Mouse (Mus musculus): Measurements from ENCODE around the gene Prnd. TPM values are rescaled to one million over a fixed set of nuclear protein-coding genes. Genes with fewer than 3 reads are reported as not detected.

Prnd gene
- total and polyA plus RNA-seq, 3 experiments = 0.76 to 11.4 (median 5.6) TPM

DNA sequence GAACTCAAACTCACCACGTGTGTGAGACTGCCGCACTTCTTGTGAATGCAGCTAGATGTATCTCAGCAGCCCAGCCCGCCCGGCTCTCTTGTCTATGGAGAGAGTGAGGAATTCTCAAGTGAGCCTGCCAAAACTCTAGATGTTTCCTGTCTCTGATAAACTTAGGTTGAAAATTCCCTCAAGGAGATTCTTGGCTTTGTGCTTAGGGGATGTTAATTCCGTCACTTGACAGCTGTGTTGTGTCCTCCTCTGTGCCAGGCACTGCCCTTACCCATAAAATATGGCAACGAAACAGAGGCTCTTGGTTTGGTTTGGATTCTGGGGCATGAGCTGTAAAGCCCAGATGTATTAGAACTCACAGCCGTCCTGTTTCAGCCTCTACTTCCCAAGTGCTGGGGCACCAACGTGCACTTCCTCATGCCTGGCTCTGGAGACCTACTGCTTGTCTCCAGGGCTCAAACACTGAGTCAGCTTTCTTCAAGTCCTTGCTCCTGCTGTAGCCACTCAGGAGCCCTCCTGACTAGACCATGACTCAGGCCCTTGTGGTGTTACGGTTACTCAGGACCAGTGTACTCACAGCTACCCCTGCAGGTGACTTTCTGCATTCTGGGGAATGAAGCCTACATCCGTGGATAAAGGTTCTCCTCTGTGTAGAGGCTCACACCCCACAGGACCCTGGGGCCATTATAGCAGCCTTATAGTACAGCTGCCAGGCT is 15.1 kb upstream of the Prnd start:
- peaks cover 7 to 42% of the 10 kb centered on the region in 2 experiments; a peak in 3 of 4 replicates for H3K4me1 ChIP-seq (ENCODE audit: control insufficient read depth in 1 of 2, insufficient read depth in 2 of 2)

DNA sequence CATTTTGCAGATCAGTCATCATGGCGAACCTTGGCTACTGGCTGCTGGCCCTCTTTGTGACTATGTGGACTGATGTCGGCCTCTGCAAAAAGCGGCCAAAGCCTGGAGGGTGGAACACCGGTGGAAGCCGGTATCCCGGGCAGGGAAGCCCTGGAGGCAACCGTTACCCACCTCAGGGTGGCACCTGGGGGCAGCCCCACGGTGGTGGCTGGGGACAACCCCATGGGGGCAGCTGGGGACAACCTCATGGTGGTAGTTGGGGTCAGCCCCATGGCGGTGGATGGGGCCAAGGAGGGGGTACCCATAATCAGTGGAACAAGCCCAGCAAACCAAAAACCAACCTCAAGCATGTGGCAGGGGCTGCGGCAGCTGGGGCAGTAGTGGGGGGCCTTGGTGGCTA is 14.3 kb upstream of the Prnd start:
- Histone ChIP-seq H3K79me2 (replicated peaks; ENCODE audit: control insufficient read depth, extremely low read depth, insufficient read depth, poor library complexity, severe bottlenecking) (no peaks in the 10 kb centered on the region), H3K9ac (ENCODE audit: insufficient read depth, low read depth) (no peak overlapping the region), H3K4me1 (ENCODE audit: control insufficient read depth in 1 of 2, insufficient read depth in 2 of 2) (peaks cover 7 to 42% of the 10 kb centered on the region in 2 experiments; a peak in 3 of 4 replicates), H3K4me3 (replicated peaks in 1 of 3; ENCODE audit: low read depth in 2 of 3, low read length in 2 of 3, poor library complexity in 1 of 3) (no peak overlapping the region), H3K4me2 (ENCODE audit: insufficient read depth, low read depth, poor library complexity, severe bottlenecking) (no peak overlapping the region), H3K9me3 (replicated peaks; ENCODE audit: low read length) (no peaks in the 10 kb centered on the region), H3K27ac (ENCODE audit: insufficient read depth, low read depth) (no peak overlapping the region), H3K36me3 (replicated peaks in 1 of 2; ENCODE audit: control insufficient read depth in 1 of 2, insufficient read depth in 1 of 2, low read length in 1 of 2) (peaks cover 3 to 5% of the 10 kb centered on the region in 2 experiments), H3K27me3 (replicated peaks) (no peaks in the 10 kb centered on the region)
- TF ChIP-seq PAX5 (IDR thresholded peaks at IDR 0.05; ENCODE audit: low read length) (no peak), POLR2A (IDR thresholded peaks at IDR 0.05; ENCODE audit: low read depth, low read length) (no peak), CHD1 (IDR thresholded peaks at IDR 0.05; ENCODE audit: low read depth, low read length) (no peak), SMC3 (IDR thresholded peaks at IDR 0.05; ENCODE audit: low read depth, low read length) (no peak)
- in situ Hi-C loops (cut with MboI; ENCODE audit: low pct_ligation_motif_present, low pct_unique_long_range_greater_than_20kb, low sequenced_read_pairs) = loop anchor here (5.0 to 25.0 kb wide), 2 partner anchors 114 to 399 kb away; no protein-coding TSS in a partner anchor
- dilution Hi-C loops (cut with MboI; ENCODE audit: extremely low pct_ligation_motif_present, extremely low pct_unique_long_range_greater_than_20kb, low sequenced_read_pairs) = no loop called here
- no peak for DNase-seq (ENCODE audit: extremely low read depth)

More for the DNA sequence above, 15.1 kb upstream of the Prnd start:
- H3K79me2 ChIP-seq (replicated peaks; ENCODE audit: control insufficient read depth, extremely low read depth, insufficient read depth, poor library complexity, severe bottlenecking) = no peaks in the 10 kb centered on the region
- TF ChIP-seq CTCF (conservative IDR thresholded peaks at IDR 0.05 in 1 of 2, IDR thresholded peaks at IDR 0.05 in 1 of 2; ENCODE audit: low read depth in 2 of 2, low read length in 2 of 2) (peak; percentile 22 to 76; a peak in 2 of 4 replicates), GABPA (IDR thresholded peaks at IDR 0.05; ENCODE audit: insufficient replicate concordance, low read depth, low read length) (no peak), MAFK (IDR thresholded peaks at IDR 0.05; ENCODE audit: insufficient replicate concordance, low read length) (peak; percentile 81), SMC3 (IDR thresholded peaks at IDR 0.05; ENCODE audit: low read depth, low read length) (peak; percentile 77), RAD21 (IDR thresholded peaks at IDR 0.05; ENCODE audit: low read depth, low read length) (peak; percentile 76), ETS1 (conservative IDR thresholded peaks at IDR 0.05; ENCODE audit: low read depth, low read length) (no peak)
- H3K4me2 ChIP-seq (ENCODE audit: insufficient read depth, low read depth, poor library complexity, severe bottlenecking) = no peak overlapping the region
- in situ Hi-C loops (cut with MboI; ENCODE audit: low pct_ligation_motif_present, low pct_unique_long_range_greater_than_20kb, low sequenced_read_pairs) = loop anchor here (5.0 to 25.0 kb wide), 2 partner anchors 113 to 398 kb away; no protein-coding TSS in a partner anchor
- no peak overlapping the region for H3K4me3 ChIP-seq (replicated peaks in 1 of 3; ENCODE audit: low read depth in 2 of 3, low read length in 2 of 3, poor library complexity in 1 of 3)
- no peak overlapping the region for H3K27ac ChIP-seq (ENCODE audit: insufficient read depth, low read depth)
- peaks cover 3 to 5% of the 10 kb centered on the region in 2 experiments for H3K36me3 ChIP-seq (replicated peaks in 1 of 2; ENCODE audit: control insufficient read depth in 1 of 2, insufficient read depth in 1 of 2, low read length in 1 of 2)
- DNase-seq (ENCODE audit: extremely low read depth) = peak; percentile 61
- dilution Hi-C loops (cut with MboI; ENCODE audit: extremely low pct_ligation_motif_present, extremely low pct_unique_long_range_greater_than_20kb, low sequenced_read_pairs) = no loop called here
- no peaks in the 10 kb centered on the region for H3K9me3 ChIP-seq (replicated peaks; ENCODE audit: low read length)
- no peak overlapping the region for H3K9ac ChIP-seq (ENCODE audit: insufficient read depth, low read depth)
- H3K27me3 ChIP-seq (replicated peaks) = no peaks in the 10 kb centered on the region

GRCm38 (mm10) chr2:131939404-131940111 is 11.1 kb upstream of the Prnd start:
- Histone ChIP-seq H3K4me3 (replicated peaks in 1 of 3; ENCODE audit: low read depth in 2 of 3, low read length in 2 of 3, poor library complexity in 1 of 3) (no peak overlapping the region), H3K27me3 (replicated peaks) (no peaks in the 10 kb centered on the region), H3K27ac (ENCODE audit: insufficient read depth, low read depth) (no peak overlapping the region), H3K9me3 (replicated peaks; ENCODE audit: low read length) (no peaks in the 10 kb centered on the region), H3K9ac (ENCODE audit: insufficient read depth, low read depth) (no peak overlapping the region), H3K4me1 (ENCODE audit: control insufficient read depth in 1 of 2, insufficient read depth in 2 of 2) (peaks cover 2 to 27% of the 10 kb centered on the region in 2 experiments; a peak in 2 of 4 replicates), H3K36me3 (replicated peaks in 1 of 2; ENCODE audit: control insufficient read depth in 1 of 2, insufficient read depth in 1 of 2, low read length in 1 of 2) (peaks cover 3 to 5% of the 10 kb centered on the region in 2 experiments), H3K79me2 (replicated peaks; ENCODE audit: control insufficient read depth, extremely low read depth, insufficient read depth, poor library complexity, severe bottlenecking) (no peaks in the 10 kb centered on the region), H3K4me2 (ENCODE audit: insufficient read depth, low read depth, poor library complexity, severe bottlenecking) (no peak overlapping the region)
- peak; percentile 73 to 92 for TF ChIP-seq CTCF (conservative IDR thresholded peaks at IDR 0.05 in 1 of 2, IDR thresholded peaks at IDR 0.05 in 1 of 2; ENCODE audit: low read depth in 2 of 2, low read length in 2 of 2)
- TF ChIP-seq IRF4 (IDR thresholded peaks at IDR 0.05; ENCODE audit: low read depth, low read length) = 0 out of 2 replicates have a peak, but pooled peaks have one; percentile 32
- no peak for TF ChIP-seq UBTF (IDR thresholded peaks at IDR 0.05; ENCODE audit: low read depth, low read length)
- no peak for TF ChIP-seq MXI1 (IDR thresholded peaks at IDR 0.05; ENCODE audit: low read depth, low read length)
- TF ChIP-seq TCF12 (IDR thresholded peaks at IDR 0.05; ENCODE audit: low read depth, low read length) = 0 out of 2 replicates have a peak, but pooled peaks have one; percentile 32
- 0 out of 2 replicates have a peak, but pooled peaks have one; percentile 8 for TF ChIP-seq NRF1 (IDR thresholded peaks at IDR 0.05; ENCODE audit: low read depth, low read length)
- peak; percentile 87 for TF ChIP-seq RAD21 (IDR thresholded peaks at IDR 0.05; ENCODE audit: low read depth, low read length)
- no peak for TF ChIP-seq USF2 (conservative IDR thresholded peaks at IDR 0.05; ENCODE audit: low read depth, low read length)
- no peak for TF ChIP-seq EP300 (IDR thresholded peaks at IDR 0.05; ENCODE audit: low read length)
- no peak for TF ChIP-seq POLR2AphosphoS2 (IDR thresholded peaks at IDR 0.05; ENCODE audit: low read depth, low read length)
- peak; percentile 38; the same call in 1 of the 2 replicates for TF ChIP-seq BHLHE40 (IDR thresholded peaks at IDR 0.05; ENCODE audit: low read depth, low read length)
- no peak for TF ChIP-seq KAT2A (IDR thresholded peaks at IDR 0.05; ENCODE audit: insufficient replicate concordance, low read length)
- TF ChIP-seq ZC3H11A (IDR thresholded peaks at IDR 0.05; ENCODE audit: low read depth, low read length) = peak; percentile 35
- TF ChIP-seq JUND (conservative IDR thresholded peaks at IDR 0.05; ENCODE audit: low read depth, low read length) = no peak
- peak; percentile 93 for TF ChIP-seq SMC3 (IDR thresholded peaks at IDR 0.05; ENCODE audit: low read depth, low read length)
- in situ Hi-C loops (cut with MboI; ENCODE audit: low pct_ligation_motif_present, low pct_unique_long_range_greater_than_20kb, low sequenced_read_pairs) = loop anchor here (5.0 to 25.0 kb wide), 2 partner anchors 117 to 402 kb away; no protein-coding TSS in a partner anchor
- dilution Hi-C loops (cut with MboI; ENCODE audit: extremely low pct_ligation_motif_present, extremely low pct_unique_long_range_greater_than_20kb, low sequenced_read_pairs) = no loop called here
- peak; percentile 76 for DNase-seq (ENCODE audit: extremely low read depth)

Data from CH12.LX (cell line).